Mouse (Mus musculus): Measurements from ENCODE around the gene Phactr2.

- no peak for TF ChIP-seq EP300 (optimal IDR thresholded peaks at IDR 0.05)
- TF ChIP-seq CTCF (IDR thresholded peaks at IDR 0.05; ENCODE audit: low read depth): no peak
Measured at GRCm38 (mm10) chr10:13225377-13226063, 248.7 kb downstream of the Phactr2 start.

All from stomach, postnatal 0 days (tissue).